Mouse (Mus musculus): ENCODE results near the gene Mapk6. TPM values are rescaled to one million over a fixed set of nuclear protein-coding genes. Genes with fewer than 3 reads are reported as not detected.
A peak's percentile ranks its signal among the peaks of the same experiment; 100 is the strongest.
"Not testable (repeated sequence)": the region's sequence is repeated elsewhere in the genome, so short reads cannot be mapped to it uniquely, and the experiment has no call there.

Gene Mapk6
- polyA plus RNA-seq, 1 experiment: 25.2 TPM

GRCm38 (mm10) chr9:75365195-75365594 lies 44.6 kb downstream of the Mapk6 start:
- Histone ChIP-seq H3K4me1 (ENCODE audit: control insufficient read depth, insufficient read depth, low read length) (no peaks in the 10 kb centered on the region), H3K4me3 (replicated peaks; ENCODE audit: extremely low read depth, low read depth, low read length) (no peak overlapping the region)
- 81% methylated on average over 4 of the region's 4 CpGs for WGBS
- no peak for TF ChIP-seq CTCF (IDR thresholded peaks at IDR 0.05; ENCODE audit: insufficient read depth, low read length)
- TF ChIP-seq POLR2A (IDR thresholded peaks at IDR 0.05; ENCODE audit: borderline replicate concordance, extremely low read depth, low read depth, low read length): no peak
- no peak for DNase-seq

- not testable (repeated sequence) for DNase-seq; H3K4me1 ChIP-seq (ENCODE audit: control insufficient read depth, insufficient read depth, low read length); H3K4me3 ChIP-seq (replicated peaks; ENCODE audit: extremely low read depth, low read depth, low read length)
- 66% methylated on average over 7 of the region's 7 CpGs for WGBS
Observed at GRCm38 (mm10) chr9:75363702-75364101, 46.1 kb downstream of the Mapk6 start.

DNA sequence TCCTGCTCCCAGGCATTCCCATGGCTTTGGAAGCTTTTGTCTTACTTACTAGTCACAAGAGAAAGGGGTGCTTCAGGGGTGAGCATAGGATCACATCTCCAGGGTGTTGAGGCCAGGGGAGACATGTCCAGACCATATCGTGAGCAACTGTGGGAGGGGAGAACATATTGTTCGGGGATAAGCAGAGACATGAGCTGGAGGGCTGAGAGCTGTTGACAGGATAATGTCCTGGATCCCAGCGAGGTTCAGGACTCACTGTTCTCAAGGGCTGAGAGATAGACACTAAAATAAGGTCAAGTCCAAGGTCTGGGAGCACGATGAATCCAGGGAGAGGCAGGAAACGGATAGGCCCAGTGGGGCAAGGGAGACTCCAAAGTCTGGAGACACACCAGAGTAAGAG lies 46.8 kb downstream of the Mapk6 start:
- DNase-seq: no peak
- TF ChIP-seq POLR2A (IDR thresholded peaks at IDR 0.05; ENCODE audit: borderline replicate concordance, extremely low read depth, low read depth, low read length): no peak
- no peak for TF ChIP-seq CTCF (IDR thresholded peaks at IDR 0.05; ENCODE audit: insufficient read depth, low read length)
- 81% methylated on average over 5 of the region's 5 CpGs for WGBS
- no peak overlapping the region for H3K4me3 ChIP-seq (replicated peaks; ENCODE audit: extremely low read depth, low read depth, low read length)
- no peaks in the 10 kb centered on the region for H3K4me1 ChIP-seq (ENCODE audit: control insufficient read depth, insufficient read depth, low read length)

DNA sequence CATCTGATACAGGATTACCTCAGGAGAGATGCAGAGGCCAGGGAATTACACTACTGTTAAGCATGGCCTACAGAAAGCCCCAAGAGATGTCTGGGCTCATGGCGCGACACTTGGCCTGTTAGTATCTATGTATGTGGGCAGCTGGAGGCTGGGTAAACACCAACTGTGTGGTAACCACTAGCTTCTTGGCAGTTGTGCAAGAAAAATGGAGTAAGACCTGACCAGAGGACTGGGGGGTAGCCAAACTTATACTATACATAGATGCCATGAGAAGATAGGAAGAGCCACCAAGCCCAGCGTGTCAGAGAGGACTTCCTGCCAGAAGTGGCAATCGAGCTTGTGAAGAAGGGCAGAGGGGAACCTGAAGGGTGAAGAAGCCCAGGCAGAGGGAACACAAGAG lies 47.6 kb downstream of the Mapk6 start:
- no peaks in the 10 kb centered on the region for H3K4me1 ChIP-seq (ENCODE audit: control insufficient read depth, insufficient read depth, low read length)
- 66% methylated on average over 4 of the region's 4 CpGs for WGBS
- H3K4me3 ChIP-seq (replicated peaks; ENCODE audit: extremely low read depth, low read depth, low read length): no peak overlapping the region
- TF ChIP-seq CTCF (IDR thresholded peaks at IDR 0.05; ENCODE audit: insufficient read depth, low read length): no peak
- no peak for TF ChIP-seq POLR2A (IDR thresholded peaks at IDR 0.05; ENCODE audit: borderline replicate concordance, extremely low read depth, low read depth, low read length)
- no peak for DNase-seq

DNA sequence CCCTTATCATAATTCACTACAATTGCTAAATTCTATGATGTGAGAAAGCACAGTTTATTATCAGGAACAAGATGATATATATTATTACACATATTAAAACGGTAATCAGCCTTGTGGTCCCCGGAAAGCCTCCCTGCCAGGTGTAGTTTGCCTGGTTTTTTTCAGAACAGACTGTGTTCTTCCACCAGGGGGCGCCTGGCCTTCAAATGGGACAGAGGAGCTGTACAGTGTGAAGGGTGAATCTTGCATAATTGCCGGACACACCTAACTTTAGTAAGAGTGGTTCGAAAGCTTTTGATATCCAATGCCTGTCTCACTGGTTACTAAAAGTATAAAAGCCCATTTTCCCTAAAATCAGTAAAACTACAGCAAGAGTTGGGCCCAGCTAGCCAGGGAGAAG lies 48.1 kb downstream of the Mapk6 start:
- no peak for TF ChIP-seq POLR2A (IDR thresholded peaks at IDR 0.05; ENCODE audit: borderline replicate concordance, extremely low read depth, low read depth, low read length)
- peak; percentile 71 for TF ChIP-seq CTCF (IDR thresholded peaks at IDR 0.05; ENCODE audit: insufficient read depth, low read length)
- Histone ChIP-seq H3K4me1 (ENCODE audit: control insufficient read depth, insufficient read depth, low read length) (no peaks in the 10 kb centered on the region), H3K4me3 (replicated peaks; ENCODE audit: extremely low read depth, low read depth, low read length) (no peak overlapping the region)
- DNase-seq: peak; percentile 80
- WGBS: 7% methylated on average over 5 of the region's 5 CpGs

DNA sequence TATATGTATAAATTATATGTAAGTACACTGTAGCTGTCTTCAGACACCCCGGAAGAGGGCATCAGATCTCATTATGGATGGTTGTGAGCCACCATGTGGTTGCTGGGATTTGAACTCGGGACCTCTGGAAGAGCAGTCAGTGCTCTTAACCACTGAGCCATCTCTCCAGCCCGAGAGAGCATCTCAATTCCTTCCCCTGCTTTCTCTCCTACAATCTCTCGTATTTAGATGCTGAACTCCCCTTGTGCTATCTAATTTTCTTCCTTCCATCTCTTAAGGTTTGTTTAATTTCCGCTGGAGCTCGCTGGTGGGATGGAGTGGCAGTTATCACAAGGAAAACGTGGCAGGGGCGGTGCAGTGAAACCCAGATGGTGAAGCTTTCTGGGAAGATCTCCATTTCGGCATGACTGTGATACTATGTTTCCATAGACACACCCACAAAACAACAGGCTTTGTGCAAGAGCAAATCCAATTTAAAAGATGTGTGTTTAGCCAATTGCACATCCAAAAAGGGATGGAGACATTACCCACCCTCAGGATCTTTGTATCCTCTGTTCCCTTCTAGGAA lies 52.6 kb downstream of the Mapk6 start:
- DNase-seq: no peak
- Histone ChIP-seq H3K4me1 (ENCODE audit: control insufficient read depth, insufficient read depth, low read length) (no peaks in the 10 kb centered on the region), H3K4me3 (replicated peaks; ENCODE audit: extremely low read depth, low read depth, low read length) (no peak overlapping the region)
- WGBS: 62% methylated on average over 9 of the region's 9 CpGs
- TF ChIP-seq POLR2A (IDR thresholded peaks at IDR 0.05; ENCODE audit: borderline replicate concordance, extremely low read depth, low read depth, low read length) (no peak), CTCF (IDR thresholded peaks at IDR 0.05; ENCODE audit: insufficient read depth, low read length) (no peak)

DNA sequence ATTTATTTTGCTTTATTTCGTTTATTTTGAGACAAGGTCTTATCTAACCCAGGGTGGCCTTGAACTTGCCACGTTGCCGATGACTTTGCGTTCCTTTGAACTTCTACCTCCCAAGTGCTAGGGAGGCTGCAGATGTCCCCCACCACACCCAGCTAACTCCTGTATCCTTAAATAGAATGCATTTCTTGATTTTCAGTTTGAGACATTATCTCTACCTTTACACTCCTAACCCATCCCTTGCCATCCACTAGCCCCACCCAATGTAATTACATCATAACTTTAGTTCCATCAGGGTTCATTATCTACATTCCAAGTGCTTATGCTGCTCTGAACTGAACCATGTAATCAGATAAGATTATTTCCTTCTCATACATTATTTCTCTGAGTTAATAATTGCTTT lies 54.0 kb downstream of the Mapk6 start:
- Histone ChIP-seq H3K4me1 (ENCODE audit: control insufficient read depth, insufficient read depth, low read length) (no peaks in the 10 kb centered on the region), H3K4me3 (replicated peaks; ENCODE audit: extremely low read depth, low read depth, low read length) (no peak overlapping the region)
- no peak for TF ChIP-seq POLR2A (IDR thresholded peaks at IDR 0.05; ENCODE audit: borderline replicate concordance, extremely low read depth, low read depth, low read length)
- TF ChIP-seq CTCF (IDR thresholded peaks at IDR 0.05; ENCODE audit: insufficient read depth, low read length): no peak
- WGBS: 73% methylated on average over 4 of the region's 4 CpGs
- DNase-seq: no peak

DNA sequence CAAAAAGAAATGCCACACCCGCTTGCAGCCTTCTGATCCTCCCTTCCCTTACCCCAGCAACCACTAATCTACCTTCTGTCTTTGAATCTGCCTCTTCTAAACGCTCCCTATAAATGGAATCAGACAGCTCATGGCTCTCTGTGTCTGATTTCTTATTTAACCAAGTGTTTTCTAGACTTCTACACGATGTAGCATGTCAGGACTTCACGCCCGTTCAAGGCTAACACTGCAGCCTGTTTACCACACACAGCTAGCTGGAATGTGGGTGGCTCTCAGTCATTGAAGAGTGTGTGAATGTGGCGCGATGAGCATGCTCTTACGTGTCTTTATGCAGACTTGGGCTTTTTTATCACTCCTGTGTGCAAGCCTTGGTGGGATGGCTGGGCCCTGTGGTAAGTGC lies 56.7 kb downstream of the Mapk6 start:
- Histone ChIP-seq H3K4me3 (replicated peaks; ENCODE audit: extremely low read depth, low read depth, low read length) (no peak overlapping the region), H3K4me1 (ENCODE audit: control insufficient read depth, insufficient read depth, low read length) (no peaks in the 10 kb centered on the region)
- TF ChIP-seq POLR2A (IDR thresholded peaks at IDR 0.05; ENCODE audit: borderline replicate concordance, extremely low read depth, low read depth, low read length) (no peak), CTCF (IDR thresholded peaks at IDR 0.05; ENCODE audit: insufficient read depth, low read length) (no peak)
- 65% methylated on average over 8 of the region's 8 CpGs for WGBS
- DNase-seq: no peak

- TF ChIP-seq CTCF (IDR thresholded peaks at IDR 0.05; ENCODE audit: insufficient read depth, low read length) (no peak), POLR2A (IDR thresholded peaks at IDR 0.05; ENCODE audit: borderline replicate concordance, extremely low read depth, low read depth, low read length) (no peak)
- Histone ChIP-seq H3K4me3 (replicated peaks; ENCODE audit: extremely low read depth, low read depth, low read length) (no peak overlapping the region), H3K4me1 (ENCODE audit: control insufficient read depth, insufficient read depth, low read length) (no peaks in the 10 kb centered on the region)
- WGBS: 84% methylated on average over 3 of the region's 3 CpGs
- DNase-seq: no peak
Observed at GRCm38 (mm10) chr9:75348641-75349040, 61.2 kb downstream of the Mapk6 start.

GRCm38 (mm10) chr9:75348066-75348465 lies 61.7 kb downstream of the Mapk6 start:
- DNase-seq: no peak
- TF ChIP-seq POLR2A (IDR thresholded peaks at IDR 0.05; ENCODE audit: borderline replicate concordance, extremely low read depth, low read depth, low read length): no peak
- H3K4me3 ChIP-seq (replicated peaks; ENCODE audit: extremely low read depth, low read depth, low read length): no peak overlapping the region
- no peaks in the 10 kb centered on the region for H3K4me1 ChIP-seq (ENCODE audit: control insufficient read depth, insufficient read depth, low read length)
- 86% methylated on average over 17 of the region's 17 CpGs for WGBS

GRCm38 (mm10) chr9:75347458-75347857 lies 62.3 kb downstream of the Mapk6 start, which contains the start of gene Bcl2l10:
Bcl2l10 (plus strand) TSS chr9:75347758.
- TF ChIP-seq POLR2A (IDR thresholded peaks at IDR 0.05; ENCODE audit: borderline replicate concordance, extremely low read depth, low read depth, low read length) (no peak), CTCF (IDR thresholded peaks at IDR 0.05; ENCODE audit: insufficient read depth, low read length) (no peak)
- no peaks in the 10 kb centered on the region for H3K4me1 ChIP-seq (ENCODE audit: control insufficient read depth, insufficient read depth, low read length)
- no peak for DNase-seq
- 91% methylated on average over 5 of the region's 5 CpGs for WGBS
- no peak within 1 kb of the TSS for H3K4me3 ChIP-seq (replicated peaks; ENCODE audit: extremely low read depth, low read depth, low read length)

Measured in lung, adult 2 months (tissue).